Mouse (Mus musculus): ENCODE data around the gene Trim46. TPM values are rescaled to one million over a fixed set of nuclear protein-coding genes. Genes with fewer than 3 reads are reported as not detected.
"Not testable (repeated sequence)": the region's sequence is repeated elsewhere in the genome, so short reads cannot be mapped to it uniquely, and the experiment has no call there.

Trim46 gene
- polyA plus RNA-seq, 1 experiment from 2014 or later = 11.6 TPM

- Histone ChIP-seq H3K4me1 (replicated peaks) (peaks cover 76% of the 10 kb centered on the region), H3K4me3 (peak overlapping the region; percentile 83), H3K36me3 (peaks cover 32% of the 10 kb centered on the region), H3K27me3 (ENCODE audit: insufficient read depth, poor library complexity, severe bottlenecking) (peaks cover 29% of the 10 kb centered on the region), H3K9me3 (no peaks in the 10 kb centered on the region), H3K27ac (peak overlapping the region; percentile 97)
- 2% methylated on average over 41 of the region's 41 CpGs for WGBS
- peak; percentile 99 for DNase-seq (ENCODE audit: low spot score)
These were observed 18.6 kb downstream of the Trim46 start for GRCm38 (mm10) chr3:89227307-89228179.

DNA sequence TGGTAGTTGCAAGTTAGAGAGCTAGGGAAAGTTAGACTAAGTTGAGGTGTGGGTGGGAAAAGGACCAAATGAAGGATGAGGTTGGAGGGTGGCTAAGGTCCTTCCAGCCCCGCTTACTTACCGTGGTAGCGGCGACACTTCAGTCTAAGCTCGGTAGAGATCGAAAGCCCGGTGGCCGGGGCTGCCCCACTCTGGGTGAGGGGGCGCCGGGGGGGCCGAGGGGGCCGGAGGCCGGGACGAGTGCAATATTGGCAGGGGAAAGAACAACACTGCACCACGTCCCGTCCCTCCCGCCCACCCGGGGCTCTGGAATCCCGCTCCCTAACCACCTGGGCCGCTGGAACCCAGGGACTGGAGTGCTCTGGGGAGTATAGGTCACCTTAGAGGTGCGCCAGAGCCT lies 19.2 kb downstream of the Trim46 start, which contains the start of gene Mtx1:
TSS of gene Mtx1 (minus strand) at position 189 of the 400 bp plus-strand sequence.
- Histone ChIP-seq H3K4me1 (replicated peaks) (peaks cover 75% of the 10 kb centered on the region), H3K9me3 (no peaks in the 10 kb centered on the region), H3K27ac (peak within 1 kb of the TSS; percentile 97), H3K4me3 (peak within 1 kb of the TSS; percentile 83), H3K36me3 (peaks cover 38% of the 10 kb centered on the region), H3K27me3 (ENCODE audit: insufficient read depth, poor library complexity, severe bottlenecking) (peaks cover 27% of the 10 kb centered on the region)
- under 1% methylated on average over 21 of the region's 21 CpGs for WGBS
- DNase-seq (ENCODE audit: low spot score) = no peak

- Histone ChIP-seq H3K4me3 (peak overlapping the region; percentile 83), H3K4me1 (replicated peaks) (peaks cover 73% of the 10 kb centered on the region), H3K9me3 (no peaks in the 10 kb centered on the region), H3K27me3 (ENCODE audit: insufficient read depth, poor library complexity, severe bottlenecking) (peaks cover 22% of the 10 kb centered on the region), H3K36me3 (peaks cover 44% of the 10 kb centered on the region), H3K27ac (peak overlapping the region; percentile 97)
- 9% methylated on average over 11 of the region's 11 CpGs for WGBS
- no peak for DNase-seq (ENCODE audit: low spot score)
These were observed 19.7 kb downstream of the Trim46 start for GRCm38 (mm10) chr3:89226361-89226760.

- Histone ChIP-seq H3K4me1 (replicated peaks) (peaks cover 78% of the 10 kb centered on the region), H3K27ac (peak overlapping the region; percentile 97), H3K9me3 (no peaks in the 10 kb centered on the region), H3K4me3 (peak overlapping the region; percentile 83), H3K27me3 (ENCODE audit: insufficient read depth, poor library complexity, severe bottlenecking) (peaks cover 22% of the 10 kb centered on the region), H3K36me3 (peaks cover 48% of the 10 kb centered on the region)
- WGBS = 13% methylated on average over 4 of the region's 4 CpGs
- peak; percentile 89 for DNase-seq (ENCODE audit: low spot score)
These were observed 20.2 kb downstream of the Trim46 start for GRCm38 (mm10) chr3:89225918-89226317.

- H3K9me3 ChIP-seq = no peaks in the 10 kb centered on the region
- 24% methylated on average over 12 of the region's 12 CpGs for WGBS
- H3K27me3 ChIP-seq (ENCODE audit: insufficient read depth, poor library complexity, severe bottlenecking) = peaks cover 17% of the 10 kb centered on the region
- H3K4me3 ChIP-seq = peak overlapping the region; percentile 83
- peaks cover 51% of the 10 kb centered on the region for H3K36me3 ChIP-seq
- peak overlapping the region; percentile 97 for H3K27ac ChIP-seq
- peaks cover 81% of the 10 kb centered on the region for H3K4me1 ChIP-seq (replicated peaks)
- no peak for DNase-seq (ENCODE audit: low spot score)
These were observed 20.7 kb downstream of the Trim46 start for GRCm38 (mm10) chr3:89225321-89225815.

GRCm38 (mm10) chr3:89224796-89225195 lies 21.3 kb downstream of the Trim46 start:
- Histone ChIP-seq H3K9me3 (no peaks in the 10 kb centered on the region), H3K27ac (peak overlapping the region; percentile 97), H3K4me1 (replicated peaks) (peaks cover 86% of the 10 kb centered on the region), H3K4me3 (peak overlapping the region; percentile 83), H3K27me3 (ENCODE audit: insufficient read depth, poor library complexity, severe bottlenecking) (peaks cover 11% of the 10 kb centered on the region; the same call in 1 of the 2 replicates), H3K36me3 (peaks cover 57% of the 10 kb centered on the region)
- 53% methylated on average over 11 of the region's 11 CpGs for WGBS
- DNase-seq (ENCODE audit: low spot score) = no peak

GRCm38 (mm10) chr3:89221167-89221566 lies 24.9 kb downstream of the Trim46 start:
- Histone ChIP-seq H3K36me3 (peaks cover 81% of the 10 kb centered on the region), H3K4me1 (replicated peaks) (peaks cover 91% of the 10 kb centered on the region), H3K9me3 (no peaks in the 10 kb centered on the region), H3K27me3 (ENCODE audit: insufficient read depth, poor library complexity, severe bottlenecking) (no peaks in the 10 kb centered on the region), H3K4me3 (no peak overlapping the region), H3K27ac (0 out of 2 replicates have a peak overlapping the region, but pooled peaks have one; percentile 12)
- 73% methylated on average over 5 of the region's 5 CpGs for WGBS
- no peak for DNase-seq (ENCODE audit: low spot score)

DNA sequence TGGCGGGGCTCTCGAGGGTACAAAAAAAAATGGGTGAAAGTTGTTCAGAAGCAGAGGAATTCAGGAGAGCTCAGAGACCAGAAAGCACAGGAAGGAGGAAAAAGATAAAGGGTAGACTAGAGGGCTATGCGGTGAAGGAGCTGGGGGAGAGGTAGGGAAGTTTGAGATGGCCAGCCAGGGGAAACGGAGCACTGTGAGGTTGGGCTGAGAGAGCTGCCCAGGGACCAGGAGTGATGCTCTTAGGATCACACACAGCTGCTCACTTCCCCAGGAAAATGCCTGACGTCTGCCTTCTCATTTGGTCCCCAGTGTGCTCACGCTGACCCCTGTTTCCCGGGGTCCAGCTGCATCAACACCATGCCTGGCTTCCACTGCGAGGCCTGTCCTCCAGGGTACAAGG lies 26.6 kb downstream of the Trim46 start:
- peaks cover 91% of the 10 kb centered on the region for H3K4me1 ChIP-seq (replicated peaks)
- H3K27me3 ChIP-seq (ENCODE audit: insufficient read depth, poor library complexity, severe bottlenecking) = no peaks in the 10 kb centered on the region
- H3K9me3 ChIP-seq = no peaks in the 10 kb centered on the region
- H3K27ac ChIP-seq = peak overlapping the region; percentile 19
- peaks cover 69% of the 10 kb centered on the region for H3K36me3 ChIP-seq
- H3K4me3 ChIP-seq = no peak overlapping the region
- DNase-seq (ENCODE audit: low spot score) = peak; percentile 29
- WGBS = 57% methylated on average over 8 of the region's 8 CpGs

DNA sequence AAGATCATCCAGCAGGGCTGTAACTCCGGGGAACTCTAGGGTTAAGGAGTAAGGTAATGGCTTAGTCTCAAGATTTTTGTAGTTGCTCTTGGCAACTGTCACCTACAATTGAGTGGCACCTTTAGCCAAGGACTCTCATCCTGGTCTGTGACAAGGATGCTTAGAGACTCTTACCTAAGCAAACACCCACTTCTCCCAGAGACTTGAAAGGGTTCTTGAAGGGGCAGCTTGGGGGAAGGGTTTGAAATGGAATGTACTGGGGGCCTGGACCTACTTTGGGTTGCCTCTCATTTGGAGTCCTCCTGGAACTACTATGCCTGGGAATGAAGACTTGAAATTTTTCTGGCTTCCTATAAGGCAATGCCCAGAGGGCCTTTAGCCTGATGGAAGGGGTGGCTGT lies 27.8 kb downstream of the Trim46 start:
- peak overlapping the region; percentile 43 for H3K27ac ChIP-seq
- H3K4me3 ChIP-seq = no peak overlapping the region
- H3K27me3 ChIP-seq (ENCODE audit: insufficient read depth, poor library complexity, severe bottlenecking) = no peaks in the 10 kb centered on the region
- 87% methylated on average over 1 of the region's 1 CpGs for WGBS
- no peak for DNase-seq (ENCODE audit: low spot score)
- H3K9me3 ChIP-seq = no peaks in the 10 kb centered on the region
- H3K36me3 ChIP-seq = peaks cover 56% of the 10 kb centered on the region
- peaks cover 86% of the 10 kb centered on the region for H3K4me1 ChIP-seq (replicated peaks)

- 74% methylated on average over 7 of the region's 7 CpGs for whole genome bisulfite sequencing
- peak overlapping the region; percentile 50; the same call in 1 of the 2 replicates for H3K27ac ChIP-seq
- H3K27me3 ChIP-seq (ENCODE audit: insufficient read depth, poor library complexity, severe bottlenecking); H3K9me3 ChIP-seq; DNase-seq (ENCODE audit: low spot score): not testable (repeated sequence)
- peaks cover 38% of the 10 kb centered on the region for H3K36me3 ChIP-seq
- H3K4me3 ChIP-seq = peak overlapping the region; percentile 68; the same call in 1 of the 2 replicates
- H3K4me1 ChIP-seq (replicated peaks) = peaks cover 83% of the 10 kb centered on the region
These were observed 29.7 kb downstream of the Trim46 start for GRCm38 (mm10) chr3:89216407-89216806.

DNA sequence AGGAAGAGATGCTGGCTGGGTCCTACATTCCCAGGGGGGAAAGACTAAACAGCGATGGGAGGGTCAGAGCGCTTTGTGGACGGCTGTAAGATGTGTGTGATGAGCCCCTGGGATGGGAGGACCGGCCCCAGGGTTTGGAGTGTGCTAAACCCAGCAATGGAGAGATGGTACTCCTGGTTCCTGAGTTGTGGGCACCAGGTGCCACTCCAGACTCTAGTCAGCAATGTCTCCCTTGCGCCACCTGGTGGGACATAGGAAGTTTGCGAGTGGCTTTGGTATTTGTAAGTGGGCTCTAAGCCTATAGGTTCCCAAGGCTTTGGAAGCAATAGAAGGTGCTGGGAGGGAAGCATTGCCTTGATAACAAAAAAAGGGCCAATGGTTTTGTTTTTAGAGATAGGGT lies 30.3 kb downstream of the Trim46 start:
- Histone ChIP-seq H3K27ac (peak overlapping the region; percentile 98), H3K36me3 (peaks cover 37% of the 10 kb centered on the region), H3K9me3 (no peaks in the 10 kb centered on the region), H3K27me3 (ENCODE audit: insufficient read depth, poor library complexity, severe bottlenecking) (no peaks in the 10 kb centered on the region), H3K4me3 (peak overlapping the region; percentile 68), H3K4me1 (replicated peaks) (peaks cover 77% of the 10 kb centered on the region)
- WGBS = 0% methylated on average over 6 of the region's 6 CpGs
- DNase-seq (ENCODE audit: low spot score) = peak; percentile 88

- Histone ChIP-seq H3K9me3 (no peaks in the 10 kb centered on the region), H3K27ac (peak within 1 kb of the TSS; percentile 98), H3K4me3 (peak within 1 kb of the TSS; percentile 68), H3K36me3 (peaks cover 39% of the 10 kb centered on the region), H3K27me3 (ENCODE audit: insufficient read depth, poor library complexity, severe bottlenecking) (no peaks in the 10 kb centered on the region), H3K4me1 (replicated peaks) (peaks cover 69% of the 10 kb centered on the region)
- DNase-seq (ENCODE audit: low spot score) = peak; percentile 81
- WGBS = under 1% methylated on average over 19 of the region's 19 CpGs
These were observed 31.3 kb downstream of the Trim46 start, which contains the start of gene Thbs3 for GRCm38 (mm10) chr3:89214681-89215411. TSS of gene Thbs3 (plus strand) at chr3:89215180.

All from hindbrain, embryonic 10.5 days (tissue).